Mouse (Mus musculus) E14TG2a.4 (cell line): ENCODE results near the gene Actr1b.

Source experiments
- H3K27me3 ChIP-seq: 2 replicates; pipeline ENCODE4 v1.6.1; 2014; ENCODE audit warnings: low read length, control low read depth; ENCODE audit not compliant: insufficient read depth
- H3K36me3 ChIP-seq: 2 replicates; pipeline ENCODE4 v1.6.1; 2014; ENCODE audit warnings: low read length, control low read depth; ENCODE audit not compliant: insufficient read depth
- H3K4me1 ChIP-seq: replicated peaks from 2 replicates; pipeline ENCODE4 v1.6.1; 2014; ENCODE audit warnings: low read depth, low read length, control low read depth
- H3K4me3 ChIP-seq: replicated peaks from 2 replicates; pipeline ENCODE4 v1.5.1; 2014; ENCODE audit warnings: mild to moderate bottlenecking, low read length
- H3K9me3 ChIP-seq: 2 replicates; pipeline ENCODE4 v1.6.1; 2014; ENCODE audit warnings: low read length, control low read depth
- CTCF ChIP-seq: conservative IDR thresholded peaks from 2 replicates; pipeline ENCODE4 v1.5.1; 2014; ENCODE audit warnings: low read length
- NANOG ChIP-seq: IDR thresholded peaks from 2 replicates; pipeline ENCODE4 v1.6.1; 2014; ENCODE audit warnings: borderline replicate concordance, low read length, mixed read lengths
- POU5F1 ChIP-seq: IDR thresholded peaks from 2 replicates; pipeline ENCODE4 v1.6.1; 2014; ENCODE audit warnings: low read length, borderline replicate concordance

The Actr1b gene

DNA sequence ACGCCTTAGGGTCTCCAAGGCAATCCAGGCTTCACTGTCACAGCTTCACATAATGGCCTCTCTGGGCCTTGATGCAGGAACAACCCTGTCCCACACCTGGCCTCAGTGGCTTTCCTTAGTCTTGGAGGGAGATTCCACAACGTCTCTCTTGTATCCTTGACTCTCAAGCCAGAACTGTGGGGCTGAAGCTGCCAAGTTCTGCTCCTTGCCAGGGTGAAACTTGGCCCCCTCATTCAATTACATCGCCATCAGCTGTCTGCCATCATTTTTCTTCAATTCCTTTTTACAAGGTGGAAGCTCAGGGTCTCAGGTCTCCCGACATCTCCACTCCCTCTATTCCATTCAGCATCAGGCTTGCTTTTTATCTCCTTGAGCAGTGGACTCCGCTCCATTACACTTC lies 59.2 kb downstream of the Actr1b start:
- H3K9me3 ChIP-seq, result no peaks in the 10 kb centered on the region
- peaks cover 70% of the 10 kb centered on the region for H3K36me3 ChIP-seq
- no peak for TF ChIP-seq NANOG
- TF ChIP-seq POU5F1, result no peak
- TF ChIP-seq CTCF, result no peak
- no peak overlapping the region for H3K4me3 ChIP-seq
- H3K27me3 ChIP-seq, result no peaks in the 10 kb centered on the region
- no peaks in the 10 kb centered on the region for H3K4me1 ChIP-seq
